Mouse (Mus musculus) lung, postnatal 0 days (tissue): ENCODE data around the gene Ikbkg. TPM values are rescaled to one million over a fixed set of nuclear protein-coding genes. Genes with fewer than 3 reads are reported as not detected.
"Not testable (repeated sequence)": the region's sequence is repeated elsewhere in the genome, so short reads cannot be mapped to it uniquely, and the experiment has no call there.

ENCODE experiments used
- ATAC-seq: fragments of 200-750 bp; cut with Nextera tagmentation; 2 replicates; pipeline ENCODE4 v1.8.0; 2017; ENCODE audit warnings: moderate library complexity
- DNase-seq: peaks from one replicate; pipeline ENCODE4 v3.0.0-alpha.2; 2016; ENCODE audit warnings: low spot score
- H3K27ac ChIP-seq: fragments of 300-500 bp; sonication (generic); 2 replicates; pipeline ENCODE4 v1.5.1; 2014; ENCODE audit warnings: antibody characterized with exemption, mild to moderate bottlenecking, low read length, mixed read lengths
- H3K27me3 ChIP-seq: fragments of 300-500 bp; sonication (generic); replicated peaks from 2 replicates; pipeline ENCODE4 v1.6.1; 2014; ENCODE audit warnings: low read length, mixed read lengths; ENCODE audit not compliant: insufficient read depth
- H3K36me3 ChIP-seq: fragments of 300-500 bp; sonication (generic); 2 replicates; pipeline ENCODE4 v1.6.1; 2014; ENCODE audit warnings: low read length, mixed read lengths; ENCODE audit not compliant: insufficient read depth
- H3K4me1 ChIP-seq: fragments of 300-500 bp; sonication (generic); 2 replicates; pipeline ENCODE4 v1.6.1; 2014; ENCODE audit warnings: antibody characterized with exemption, low read depth, low read length, mixed read lengths; ENCODE audit not compliant: insufficient read depth
- H3K4me2 ChIP-seq: fragments of 300-500 bp; sonication (generic); replicated peaks from 2 replicates; pipeline ENCODE4 v1.6.1; 2014; ENCODE audit warnings: low read depth, mild to moderate bottlenecking, low read length, moderate library complexity, mixed read lengths
- H3K4me3 ChIP-seq: fragments of 300-500 bp; sonication (generic); 2 replicates; pipeline ENCODE4 v1.5.1; 2014; ENCODE audit warnings: low read depth, low read length
- H3K9ac ChIP-seq: fragments of 300-500 bp; sonication (generic); replicated peaks from 2 replicates; pipeline ENCODE4 v1.6.1; 2014; ENCODE audit warnings: low read depth, mild to moderate bottlenecking
- H3K9me3 ChIP-seq: fragments of 300-500 bp; sonication (generic); 2 replicates; pipeline ENCODE4 v1.6.1; 2016; ENCODE audit warnings: low read length, mixed read lengths
- CTCF ChIP-seq: IDR thresholded peaks from 2 replicates; pipeline ENCODE4 v1.5.1; 2016; ENCODE audit warnings: antibody characterized with exemption, mild to moderate bottlenecking
- EP300 ChIP-seq: IDR thresholded peaks from 2 replicates; pipeline ENCODE4 v1.6.1; 2016; ENCODE audit warnings: antibody characterized with exemption, mild to moderate bottlenecking, control low read depth
- WGBS: fragments of 180-500 bp; shearing (Covaris S2); extraction: QIAGEN DNeasy Blood & Tissue Kit; methylation state at CpG from one replicate; pipeline ENCODE4 v1.1.7; 2014; 5-methylcytosine and 5-hydroxymethylcytosine counted together
- polyA plus RNA-seq: library from polyadenylated mRNA; unstranded; fragments of >200 nt; fragmentation: Nextera tagmentation; extraction: Ambion mirVana; gene quantifications from 2 replicates; pipeline ENCODE4 v1.2.1, GENCODE M21; 2015

Gene Ikbkg
- polyA plus RNA-seq, 1 experiment from 2014 or later, result 16.6 TPM

DNA sequence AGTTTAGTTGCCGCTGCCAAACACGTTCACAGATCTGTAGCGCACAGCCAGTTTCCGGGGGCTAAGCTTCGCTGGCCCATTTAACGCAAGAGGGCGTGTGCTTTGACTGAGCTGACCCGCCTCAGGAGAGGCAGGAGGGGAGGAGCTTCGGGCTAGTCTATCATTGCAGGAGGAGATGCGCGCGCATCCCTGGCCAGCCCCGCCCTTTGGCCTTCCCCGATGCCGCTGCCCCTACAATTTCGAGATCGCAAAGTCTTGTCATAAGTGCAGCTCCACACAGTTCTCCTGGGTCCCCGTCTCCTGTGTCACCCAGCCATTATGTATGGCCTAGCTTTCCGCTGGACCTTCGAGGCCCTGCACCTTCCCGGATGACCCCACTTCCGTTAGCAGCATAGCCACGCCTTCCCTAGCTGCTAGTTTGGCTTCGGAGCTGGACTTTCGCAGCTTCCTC lies 35.8 kb downstream of the Ikbkg start, which contains the start of gene G6pdx:
Gene G6pdx, minus strand, starts transcription at position 369 of the 451 bp plus-strand sequence.
- Histone ChIP-seq H3K36me3 (no peaks in the 10 kb centered on the region), H3K4me1 (no peaks in the 10 kb centered on the region), H3K4me2 (peak within 1 kb of the TSS; percentile 56), H3K27ac (peak within 1 kb of the TSS; percentile 93), H3K9me3 (no peaks in the 10 kb centered on the region), H3K4me3 (peak within 1 kb of the TSS; percentile 37), H3K27me3 (no peaks in the 10 kb centered on the region), H3K9ac (peak within 1 kb of the TSS; percentile 46)
- TF ChIP-seq EP300, result 0 out of 2 replicates have a peak, but pooled peaks have one; percentile 19
- TF ChIP-seq CTCF, result peak; percentile 43
- DNase-seq (peak; percentile 95), ATAC-seq (peak; percentile 84)
- WGBS, result 14% methylated on average over 23 of the region's 25 CpGs

DNA sequence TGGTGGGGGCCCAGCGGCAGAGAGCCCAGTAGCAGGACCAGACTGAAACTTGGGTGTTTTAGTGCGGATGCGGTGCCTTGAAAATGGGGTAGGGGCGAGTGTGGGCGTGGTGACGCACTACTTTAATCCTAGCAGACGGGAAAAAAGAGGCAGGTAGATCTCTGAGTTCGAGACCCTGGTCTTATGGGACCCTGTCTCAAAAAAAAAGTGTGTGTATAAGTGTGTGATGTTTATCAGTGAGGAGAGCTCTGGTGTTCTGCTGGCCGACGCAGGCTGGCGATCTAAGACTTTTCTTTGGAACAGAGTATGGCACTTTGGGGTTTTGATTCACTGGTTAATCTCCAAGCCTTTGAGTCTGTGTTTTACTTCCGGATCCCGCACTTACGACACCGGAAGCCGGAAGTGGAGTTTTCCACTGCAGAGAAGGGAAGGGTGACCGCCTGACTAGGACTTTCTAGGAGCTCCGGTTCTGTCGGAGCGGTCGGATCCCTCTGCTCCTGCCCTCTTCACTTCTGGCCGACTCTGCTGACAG lies 36.3 kb downstream of the Ikbkg start:
- peak; percentile 89 for DNase-seq
- Histone ChIP-seq H3K27me3 (no peaks in the 10 kb centered on the region), H3K36me3 (no peaks in the 10 kb centered on the region), H3K4me2 (peak overlapping the region; percentile 56), H3K4me1 (no peaks in the 10 kb centered on the region), H3K9me3 (no peaks in the 10 kb centered on the region), H3K4me3 (peak overlapping the region; percentile 37), H3K9ac (peak overlapping the region; percentile 46), H3K27ac (peak overlapping the region; percentile 93)
- WGBS, result 9% methylated on average over 20 of the region's 22 CpGs
- TF ChIP-seq CTCF, result no peak
- no peak for TF ChIP-seq EP300
- peak; percentile 83 for ATAC-seq

DNA sequence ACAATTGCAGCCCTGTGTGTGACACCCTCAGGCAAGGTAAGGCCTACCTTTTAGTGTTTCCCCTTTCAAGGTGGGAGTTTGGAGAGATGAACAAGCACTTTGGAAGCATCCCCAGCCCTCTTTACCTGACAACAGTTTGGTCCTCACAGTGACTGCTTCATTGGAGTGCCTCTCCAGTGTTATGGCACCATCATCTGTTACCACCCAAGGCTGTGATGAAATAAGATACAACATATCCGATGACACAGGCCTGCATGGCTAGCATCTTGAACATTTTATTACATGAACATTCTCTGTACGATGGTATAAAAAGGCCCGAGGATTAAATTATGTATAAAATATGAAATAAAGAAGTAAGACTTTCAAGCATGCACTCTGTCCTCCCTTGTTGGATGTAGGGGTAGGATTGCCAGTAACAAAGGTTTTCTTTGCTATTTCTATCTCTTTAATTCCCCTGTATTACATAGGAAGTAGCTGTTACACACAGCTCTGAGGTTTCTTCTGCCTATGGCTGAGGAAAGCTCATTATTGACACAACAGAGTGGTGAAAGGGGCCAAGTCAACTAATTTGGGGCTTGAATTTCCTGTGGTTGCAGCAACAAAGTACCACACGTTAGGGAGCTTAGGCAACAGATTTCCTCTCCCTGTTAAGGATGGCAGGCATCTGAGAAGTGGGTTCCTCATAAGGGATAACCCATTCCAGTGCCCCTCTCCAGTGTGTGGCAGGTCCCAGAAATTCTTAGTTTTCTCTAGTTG lies 58.2 kb downstream of the Ikbkg start:
- no peak overlapping the region for H3K4me3 ChIP-seq
- no peak overlapping the region for H3K27ac ChIP-seq
- ATAC-seq, result no peak
- no peak overlapping the region for H3K4me2 ChIP-seq
- H3K9me3 ChIP-seq, result no peaks in the 10 kb centered on the region
- H3K27me3 ChIP-seq, result no peaks in the 10 kb centered on the region
- WGBS, result 81% methylated on average over 4 of the region's 4 CpGs
- H3K4me1 ChIP-seq, result no peaks in the 10 kb centered on the region
- 0 out of 2 replicates have a peak, but pooled peaks cover 5% of the 10 kb centered on the region for H3K36me3 ChIP-seq
- TF ChIP-seq CTCF (no peak), EP300 (no peak)
- no peak overlapping the region for H3K9ac ChIP-seq
- no peak for DNase-seq

DNA sequence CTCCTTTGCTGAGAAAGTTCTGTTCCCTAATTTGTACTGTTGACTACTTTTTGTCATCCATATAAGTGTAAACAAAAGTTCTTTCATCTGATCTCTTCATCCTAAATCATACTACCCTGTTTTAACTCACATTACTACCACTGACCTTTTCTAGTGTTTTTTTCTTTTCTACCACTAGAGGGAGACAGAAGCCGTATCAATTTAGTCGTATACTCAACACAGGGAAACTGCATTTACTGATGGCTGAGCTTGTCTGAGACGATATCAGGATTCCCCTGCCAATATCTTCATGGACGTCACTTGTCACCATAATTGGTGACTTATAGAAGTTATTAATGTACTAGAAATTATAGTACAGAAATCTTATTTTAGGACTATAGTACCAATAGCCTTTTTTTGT lies 59.7 kb downstream of the Ikbkg start:
- Histone ChIP-seq H3K4me1 (no peaks in the 10 kb centered on the region), H3K9me3 (no peaks in the 10 kb centered on the region), H3K4me2 (no peak overlapping the region), H3K27me3 (no peaks in the 10 kb centered on the region), H3K36me3 (0 out of 2 replicates have a peak, but pooled peaks cover 4% of the 10 kb centered on the region), H3K27ac (no peak overlapping the region), H3K4me3 (no peak overlapping the region), H3K9ac (no peak overlapping the region)
- TF ChIP-seq CTCF (peak; percentile 77), EP300 (no peak)
- DNase-seq (peak; percentile 66), ATAC-seq (peak; percentile 52; the same call in 1 of the 2 replicates)
- 7% methylated on average over 4 of the region's 4 CpGs for WGBS

DNA sequence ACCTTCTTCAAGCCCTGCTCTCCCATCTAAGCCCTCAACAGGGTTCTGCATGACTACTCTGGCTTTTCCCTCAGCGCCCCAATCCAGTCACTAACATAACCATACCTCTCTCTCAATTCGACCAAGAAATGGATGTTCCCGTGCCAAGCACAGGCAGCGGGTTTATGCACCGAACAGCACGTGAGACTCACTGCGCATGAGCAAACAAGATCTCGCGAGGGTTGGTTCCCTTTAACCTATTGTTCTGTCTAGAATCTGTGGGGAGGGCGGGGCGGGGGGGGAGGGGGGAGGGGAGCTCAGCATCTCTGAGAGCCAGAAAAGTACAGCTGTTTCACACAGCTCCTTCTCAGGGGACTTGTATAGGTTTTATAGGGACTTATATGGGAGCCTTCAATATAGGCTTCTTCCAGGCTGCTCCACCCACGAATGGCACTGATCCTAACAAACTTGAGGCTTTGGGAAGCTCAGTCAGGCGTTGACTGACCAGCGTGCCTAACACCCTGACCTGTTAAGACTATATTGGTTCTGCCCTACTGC lies 88.3 kb downstream of the Ikbkg start, which contains the start of gene Gm6880:
Gene Gm6880, minus strand, starts transcription at position 51 of the 537 bp plus-strand sequence.
- H3K9ac ChIP-seq, ATAC-seq, H3K36me3 ChIP-seq, H3K27ac ChIP-seq, H3K9me3 ChIP-seq, H3K27me3 ChIP-seq, H3K4me3 ChIP-seq, DNase-seq, H3K4me1 ChIP-seq, H3K4me2 ChIP-seq: not testable (repeated sequence)
- 74% methylated on average over 12 of the region's 14 CpGs for WGBS

DNA sequence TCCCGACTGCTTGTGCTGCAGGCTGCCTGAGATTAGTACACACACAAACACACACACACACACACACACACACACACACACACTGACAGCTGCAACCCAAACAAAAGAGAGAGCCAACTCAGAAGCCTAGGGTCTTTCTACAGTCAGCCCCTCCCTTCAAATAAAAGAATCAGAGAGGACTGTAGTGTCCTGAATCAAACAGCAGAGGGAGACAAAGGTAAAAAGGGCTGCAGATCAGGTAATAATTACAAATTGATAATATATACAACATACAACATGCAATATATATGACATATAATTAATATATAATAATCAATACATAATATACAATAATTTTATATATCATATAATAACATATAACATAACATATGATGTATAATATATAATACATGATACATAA lies 104.0 kb downstream of the Ikbkg start:
- H3K4me2 ChIP-seq, result no peak overlapping the region
- H3K27ac ChIP-seq, result no peak overlapping the region
- no peaks in the 10 kb centered on the region for H3K9me3 ChIP-seq
- no peaks in the 10 kb centered on the region for H3K27me3 ChIP-seq
- WGBS, result 60% methylated on average over 1 of the region's 1 CpGs
- no peak for TF ChIP-seq EP300
- peak; percentile 30 for TF ChIP-seq CTCF
- H3K4me1 ChIP-seq, result no peaks in the 10 kb centered on the region
- no peak overlapping the region for H3K4me3 ChIP-seq
- no peak overlapping the region for H3K9ac ChIP-seq
- DNase-seq (no peak), ATAC-seq (no peak)
- H3K36me3 ChIP-seq, result no peaks in the 10 kb centered on the region

Other genes starting within 250 kb of the Ikbkg start
- not detected in 2 replicates for gene Tex28, start 225.5 kb upstream of the Ikbkg start, polyA plus RNA-seq
- not detected in 2 replicates for gene Tktl1, start 216.0 kb upstream of the Ikbkg start, polyA plus RNA-seq
- 171 and 179 TPM in 2 replicates for gene Flna, start 143.5 kb upstream of the Ikbkg start, polyA plus RNA-seq
- gene Emd, start 138.6 kb upstream of the Ikbkg start, polyA plus RNA-seq, result 16.1 and 18.6 TPM in 2 replicates
- 661 and 759 TPM in 2 replicates for gene Rpl10, start 122.5 kb upstream of the Ikbkg start, polyA plus RNA-seq
- 82.7 and 84.9 TPM in 2 replicates for gene Taz, start 111.4 kb upstream of the Ikbkg start, polyA plus RNA-seq
- 27.7 and 33.0 TPM in 2 replicates for gene Dnase1l1, start 111.0 kb upstream of the Ikbkg start, polyA plus RNA-seq
- gene Atp6ap1, start 96.2 kb upstream of the Ikbkg start, polyA plus RNA-seq, result 129 and 140 TPM in 2 replicates
- gene Gdi1, start 88.3 kb upstream of the Ikbkg start, polyA plus RNA-seq, result 96.7 and 113 TPM in 2 replicates
- 47.1 and 49.6 TPM in 2 replicates for gene Fam50a, start 80.3 kb upstream of the Ikbkg start, polyA plus RNA-seq
- gene Plxna3, start 64.2 kb upstream of the Ikbkg start, polyA plus RNA-seq, result 1.6 and 1.7 TPM in 2 replicates
- 75.0 and 82.6 TPM in 2 replicates for gene Lage3, start 39.7 kb upstream of the Ikbkg start, polyA plus RNA-seq
- 53.0 and 56.2 TPM in 2 replicates for gene Ubl4a, start 20.1 kb upstream of the Ikbkg start, polyA plus RNA-seq
- 25.0 and 25.6 TPM in 2 replicates for gene Slc10a3, start 19.9 kb upstream of the Ikbkg start, polyA plus RNA-seq
- 36.9 and 42.9 TPM in 2 replicates for gene Fam3a, start within 50 bp of the Ikbkg start, polyA plus RNA-seq
- 24.9 and 27.6 TPM in 2 replicates for gene G6pdx, start 35.9 kb downstream of the Ikbkg start, polyA plus RNA-seq
- not detected in 2 replicates for gene Gm6880, start 88.1 kb downstream of the Ikbkg start, polyA plus RNA-seq
- not detected in 2 replicates for gene Olfr1326-ps1, start 181.6 kb downstream of the Ikbkg start, polyA plus RNA-seq
- gene Olfr1325, start 199.4 kb downstream of the Ikbkg start, polyA plus RNA-seq, result not detected in 2 replicates